Mouse (Mus musculus): Measurements from ENCODE around the gene Rgs6.

DNA sequence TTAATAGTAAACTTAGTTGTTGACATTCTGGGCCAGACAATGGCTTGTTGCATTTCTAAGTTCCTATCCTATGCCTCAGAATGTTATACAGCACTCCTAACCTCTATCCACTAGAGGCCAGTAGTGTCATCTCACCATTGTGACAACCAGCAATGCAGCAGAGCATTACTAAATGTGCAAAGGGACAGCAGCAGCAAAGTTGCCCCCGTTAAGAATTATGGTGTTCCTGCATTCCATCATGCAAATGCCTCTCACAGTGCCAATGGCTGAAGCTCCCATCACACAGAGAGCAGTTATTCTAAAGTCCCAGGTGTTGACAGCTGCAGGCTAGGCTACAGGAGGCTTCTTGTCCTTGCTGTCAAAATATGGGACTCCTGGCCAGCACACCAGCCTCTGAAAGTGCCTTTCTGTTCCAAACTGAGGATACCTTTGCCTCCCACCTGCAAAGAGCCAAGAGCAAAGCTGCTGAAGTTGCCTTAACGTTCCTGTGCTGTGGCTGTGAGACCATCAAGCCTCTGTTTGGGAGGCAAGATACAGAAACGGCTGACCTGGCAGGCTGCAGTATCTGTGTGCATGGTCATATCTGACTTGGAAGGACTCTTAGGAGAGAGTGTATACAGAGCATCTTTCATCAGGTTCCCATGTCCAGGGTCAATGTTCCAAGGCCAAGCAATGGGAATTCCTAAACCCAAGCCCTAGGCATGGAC lies 484.2 kb downstream of the Rgs6 start:
- TF ChIP-seq EP300 (IDR thresholded peaks at IDR 0.05; ENCODE audit: insufficient read depth, low read depth, low read length) (no peak), POLR2A (IDR thresholded peaks at IDR 0.05; ENCODE audit: insufficient read depth, low read depth, low read length) (no peak)

Measured in heart, adult 2 months (tissue).